Mouse (Mus musculus): ENCODE results near the gene Fancc. TPM values are rescaled to one million over a fixed set of nuclear protein-coding genes. Genes with fewer than 3 reads are reported as not detected.

Gene Fancc
- polyA plus RNA-seq, 1 experiment from 2014 or later, result 26.7 TPM

GRCm38 (mm10) chr13:63332576-63333300, 164.3 kb downstream of the Fancc start:
- DNase-seq (ENCODE audit: low spot score), result peak; percentile 49
- H3K4me1 ChIP-seq, result peaks cover 40% of the 10 kb centered on the region
- no peaks in the 10 kb centered on the region for H3K36me3 ChIP-seq
- no peak overlapping the region for H3K27ac ChIP-seq (replicated peaks)
- 50% methylated on average over 4 of the region's 4 CpGs for WGBS
- H3K9me3 ChIP-seq (replicated peaks), result no peaks in the 10 kb centered on the region
- H3K27me3 ChIP-seq (ENCODE audit: low read depth, poor library complexity, severe bottlenecking), result 0 out of 2 replicates have a peak, but pooled peaks cover 14% of the 10 kb centered on the region
- no peak overlapping the region for H3K4me3 ChIP-seq

GRCm38 (mm10) chr13:63331379-63331778, 165.7 kb downstream of the Fancc start:
- Histone ChIP-seq H3K36me3 (no peaks in the 10 kb centered on the region), H3K4me1 (peaks cover 27% of the 10 kb centered on the region), H3K9me3 (replicated peaks) (no peaks in the 10 kb centered on the region), H3K27ac (replicated peaks) (no peak overlapping the region), H3K4me3 (no peak overlapping the region), H3K27me3 (ENCODE audit: low read depth, poor library complexity, severe bottlenecking) (0 out of 2 replicates have a peak, but pooled peaks cover 14% of the 10 kb centered on the region)
- 48% methylated on average over 4 of the region's 4 CpGs for WGBS
- DNase-seq (ENCODE audit: low spot score), result peak; percentile 64

- H3K9me3 ChIP-seq (replicated peaks), result no peaks in the 10 kb centered on the region
- 24% methylated on average over 9 of the region's 9 CpGs for WGBS
- 0 out of 2 replicates have a peak, but pooled peaks cover 14% of the 10 kb centered on the region for H3K27me3 ChIP-seq (ENCODE audit: low read depth, poor library complexity, severe bottlenecking)
- no peaks in the 10 kb centered on the region for H3K36me3 ChIP-seq
- no peak for DNase-seq (ENCODE audit: low spot score)
- no peak overlapping the region for H3K4me3 ChIP-seq
- no peak overlapping the region; the same call in 1 of the 2 replicates for H3K27ac ChIP-seq (replicated peaks)
- peaks cover 22% of the 10 kb centered on the region for H3K4me1 ChIP-seq
Measured at GRCm38 (mm10) chr13:63330236-63330860, 166.7 kb downstream of the Fancc start.

GRCm38 (mm10) chr13:63326015-63326414, 171.1 kb downstream of the Fancc start:
- no peaks in the 10 kb centered on the region for H3K9me3 ChIP-seq (replicated peaks)
- DNase-seq (ENCODE audit: low spot score), result no peak
- peaks cover 14% of the 10 kb centered on the region for H3K36me3 ChIP-seq
- H3K27me3 ChIP-seq (ENCODE audit: low read depth, poor library complexity, severe bottlenecking), result no peaks in the 10 kb centered on the region
- 93% methylated on average over 2 of the region's 2 CpGs for WGBS
- no peak overlapping the region for H3K27ac ChIP-seq (replicated peaks)
- H3K4me3 ChIP-seq, result no peak overlapping the region
- peaks cover 57% of the 10 kb centered on the region for H3K4me1 ChIP-seq

- Histone ChIP-seq H3K36me3 (peaks cover 16% of the 10 kb centered on the region), H3K9me3 (replicated peaks) (no peaks in the 10 kb centered on the region), H3K27me3 (ENCODE audit: low read depth, poor library complexity, severe bottlenecking) (no peaks in the 10 kb centered on the region), H3K4me1 (peaks cover 51% of the 10 kb centered on the region), H3K27ac (replicated peaks) (peak overlapping the region; percentile 59), H3K4me3 (no peak overlapping the region)
- 80% methylated on average over 10 of the region's 10 CpGs for WGBS
- no peak for DNase-seq (ENCODE audit: low spot score)
Measured at GRCm38 (mm10) chr13:63324978-63325848, 171.9 kb downstream of the Fancc start.

DNA sequence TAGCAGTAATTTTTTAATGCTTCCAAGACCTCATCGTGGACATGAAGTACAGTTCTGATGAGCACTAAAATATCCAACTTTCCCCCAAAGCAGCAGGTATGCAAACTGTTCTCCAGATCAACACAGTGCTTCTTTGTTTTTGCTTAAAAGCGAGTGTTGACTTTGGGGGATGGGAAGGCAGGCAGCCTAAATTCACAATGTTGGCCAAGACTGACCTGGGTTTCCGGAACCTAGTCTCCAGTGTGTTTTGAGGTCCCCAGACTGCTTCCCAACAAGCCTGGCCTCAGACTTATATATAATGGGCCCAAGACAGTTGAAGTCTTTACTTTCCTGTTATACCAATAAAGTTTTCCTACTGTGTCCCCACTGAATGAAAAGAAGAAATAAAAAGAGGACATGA, 172.8 kb downstream of the Fancc start:
- H3K4me3 ChIP-seq, result no peak overlapping the region
- no peak for DNase-seq (ENCODE audit: low spot score)
- H3K4me1 ChIP-seq, result peaks cover 44% of the 10 kb centered on the region
- no peaks in the 10 kb centered on the region for H3K27me3 ChIP-seq (ENCODE audit: low read depth, poor library complexity, severe bottlenecking)
- 65% methylated on average over 3 of the region's 3 CpGs for WGBS
- no peaks in the 10 kb centered on the region for H3K9me3 ChIP-seq (replicated peaks)
- H3K36me3 ChIP-seq, result peaks cover 16% of the 10 kb centered on the region
- 0 out of 2 replicates have a peak overlapping the region, but pooled peaks have one; percentile 9 for H3K27ac ChIP-seq (replicated peaks)

- Histone ChIP-seq H3K27me3 (ENCODE audit: low read depth, poor library complexity, severe bottlenecking) (no peaks in the 10 kb centered on the region), H3K4me1 (peaks cover 44% of the 10 kb centered on the region), H3K4me3 (no peak overlapping the region), H3K27ac (replicated peaks) (peak overlapping the region; percentile 52; the same call in 1 of the 2 replicates), H3K9me3 (replicated peaks) (no peaks in the 10 kb centered on the region), H3K36me3 (peaks cover 16% of the 10 kb centered on the region)
- WGBS, result 84% methylated on average over 9 of the region's 9 CpGs
- DNase-seq (ENCODE audit: low spot score), result no peak
Measured at GRCm38 (mm10) chr13:63323286-63324075, 173.6 kb downstream of the Fancc start.

GRCm38 (mm10) chr13:63322756-63323155, 174.3 kb downstream of the Fancc start:
- Histone ChIP-seq H3K36me3 (peaks cover 16% of the 10 kb centered on the region), H3K4me1 (peaks cover 44% of the 10 kb centered on the region), H3K27me3 (ENCODE audit: low read depth, poor library complexity, severe bottlenecking) (no peaks in the 10 kb centered on the region), H3K27ac (replicated peaks) (peak overlapping the region; percentile 52; the same call in 1 of the 2 replicates), H3K4me3 (no peak overlapping the region), H3K9me3 (replicated peaks) (no peaks in the 10 kb centered on the region)
- no peak for DNase-seq (ENCODE audit: low spot score)
- WGBS, result 81% methylated on average over 6 of the region's 6 CpGs

GRCm38 (mm10) chr13:63321689-63322088, 175.4 kb downstream of the Fancc start:
- H3K27ac ChIP-seq (replicated peaks), result 0 out of 2 replicates have a peak overlapping the region, but pooled peaks have one; percentile 23
- 67% methylated on average over 5 of the region's 5 CpGs for WGBS

DNA sequence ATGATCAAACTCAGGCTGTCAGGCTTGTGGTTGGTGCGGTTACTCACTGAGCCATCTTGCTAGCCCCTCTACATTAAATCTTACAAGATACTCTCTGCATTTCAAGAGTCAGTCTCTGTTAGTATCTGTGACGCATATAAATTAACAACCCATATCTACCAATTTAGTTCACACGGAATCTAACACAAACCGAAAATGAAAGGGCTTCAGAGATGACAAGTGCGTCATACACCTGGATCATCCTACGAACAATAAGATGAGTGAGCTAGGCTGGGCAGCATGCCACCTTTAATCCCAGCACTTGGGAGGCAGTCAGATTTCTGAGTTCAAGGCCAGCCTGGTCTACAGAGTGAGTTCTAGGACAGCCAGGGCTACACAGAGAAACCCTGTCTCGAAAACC, 177.3 kb downstream of the Fancc start:
- WGBS, result 96% methylated on average over 7 of the region's 7 CpGs

More at GRCm38 (mm10) chr13:63321689-63322088, 175.4 kb downstream of the Fancc start:
- H3K9me3 ChIP-seq (replicated peaks), result no peaks in the 10 kb centered on the region
- peaks cover 24% of the 10 kb centered on the region for H3K36me3 ChIP-seq
- no peak overlapping the region for H3K4me3 ChIP-seq
- no peak for DNase-seq (ENCODE audit: low spot score)
- H3K4me1 ChIP-seq, result peaks cover 44% of the 10 kb centered on the region
- H3K27me3 ChIP-seq (ENCODE audit: low read depth, poor library complexity, severe bottlenecking), result no peaks in the 10 kb centered on the region

DNA sequence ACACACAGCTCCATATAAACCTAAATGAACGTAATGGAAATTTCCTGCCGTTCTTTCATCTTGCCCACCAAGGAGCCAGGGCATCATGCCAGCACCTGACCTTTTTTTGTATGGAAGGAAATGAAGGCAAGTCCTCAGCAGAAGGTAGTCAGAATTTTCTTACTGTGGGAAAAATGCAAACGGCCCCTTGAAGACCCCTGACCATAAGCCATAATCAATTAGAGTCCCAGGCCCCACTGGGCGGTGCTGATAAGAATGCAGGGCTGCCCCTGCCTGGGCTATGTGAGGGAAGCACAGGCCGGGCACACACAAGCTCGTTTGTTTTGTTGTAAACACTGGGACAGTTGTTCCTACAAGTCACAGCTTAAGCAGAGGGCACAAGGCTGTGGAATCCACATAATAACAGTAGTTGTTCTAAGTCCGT, 179.4 kb downstream of the Fancc start:
- no peak for DNase-seq (ENCODE audit: low spot score)
- Histone ChIP-seq H3K9me3 (replicated peaks) (no peaks in the 10 kb centered on the region), H3K4me3 (no peak overlapping the region), H3K36me3 (peaks cover 40% of the 10 kb centered on the region), H3K4me1 (peaks cover 16% of the 10 kb centered on the region), H3K27me3 (ENCODE audit: low read depth, poor library complexity, severe bottlenecking) (no peaks in the 10 kb centered on the region), H3K27ac (replicated peaks) (no peak overlapping the region)
- 83% methylated on average over 7 of the region's 7 CpGs for WGBS

More for the DNA sequence above, 177.3 kb downstream of the Fancc start:
- H3K27me3 ChIP-seq (ENCODE audit: low read depth, poor library complexity, severe bottlenecking), result no peaks in the 10 kb centered on the region
- H3K4me3 ChIP-seq, result no peak overlapping the region
- peaks cover 37% of the 10 kb centered on the region for H3K36me3 ChIP-seq
- no peak overlapping the region for H3K27ac ChIP-seq (replicated peaks)
- peaks cover 37% of the 10 kb centered on the region for H3K4me1 ChIP-seq
- no peaks in the 10 kb centered on the region for H3K9me3 ChIP-seq (replicated peaks)
- no peak for DNase-seq (ENCODE audit: low spot score)

DNA sequence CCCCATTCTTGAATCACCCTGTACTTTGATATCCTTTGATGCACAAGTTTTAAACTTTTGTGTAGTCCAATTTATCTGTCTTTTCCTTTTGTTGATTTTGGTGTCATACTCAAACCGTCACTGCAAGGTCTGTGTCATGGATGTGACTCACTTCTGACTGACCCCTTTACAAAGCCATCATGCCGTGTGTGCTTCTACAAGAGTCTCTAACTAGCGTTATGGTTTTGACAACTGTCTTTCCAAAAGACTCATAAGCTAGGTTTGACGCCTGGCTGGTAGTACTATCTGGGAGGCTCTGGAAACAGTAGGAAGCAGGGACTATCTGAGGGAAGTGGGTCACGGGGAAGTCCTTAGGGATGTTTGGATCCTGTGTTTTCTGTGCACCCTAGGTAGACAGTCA, 180.7 kb downstream of the Fancc start:
- H3K4me3 ChIP-seq, result no peak overlapping the region
- no peak for DNase-seq (ENCODE audit: low spot score)
- peaks cover 3% of the 10 kb centered on the region for H3K4me1 ChIP-seq
- no peaks in the 10 kb centered on the region for H3K9me3 ChIP-seq (replicated peaks)
- H3K36me3 ChIP-seq, result peaks cover 44% of the 10 kb centered on the region
- 91% methylated on average over 5 of the region's 5 CpGs for WGBS
- H3K27ac ChIP-seq (replicated peaks), result no peak overlapping the region
- H3K27me3 ChIP-seq (ENCODE audit: low read depth, poor library complexity, severe bottlenecking), result no peaks in the 10 kb centered on the region

Measured in midbrain, embryonic 10.5 days (tissue).